Mouse (Mus musculus) heart, postnatal 4 days (tissue): ENCODE measurements around the gene Svopl. TPM values are rescaled to one million over a fixed set of nuclear protein-coding genes. Genes with fewer than 3 reads are reported as not detected.

ENCODE experiments used
- DNase-seq: peaks from one replicate; pipeline ENCODE4 v3.0.0; 2021
- total RNA-seq, 2 experiments: library from RNA; stranded (reverse); gene quantifications; 2 replicates each; pipeline ENCODE4 v1.2.3; 2021

The Svopl gene
- total RNA-seq, 2 experiments from 2014 or later, result 0.65 to 0.69 TPM

DNA sequence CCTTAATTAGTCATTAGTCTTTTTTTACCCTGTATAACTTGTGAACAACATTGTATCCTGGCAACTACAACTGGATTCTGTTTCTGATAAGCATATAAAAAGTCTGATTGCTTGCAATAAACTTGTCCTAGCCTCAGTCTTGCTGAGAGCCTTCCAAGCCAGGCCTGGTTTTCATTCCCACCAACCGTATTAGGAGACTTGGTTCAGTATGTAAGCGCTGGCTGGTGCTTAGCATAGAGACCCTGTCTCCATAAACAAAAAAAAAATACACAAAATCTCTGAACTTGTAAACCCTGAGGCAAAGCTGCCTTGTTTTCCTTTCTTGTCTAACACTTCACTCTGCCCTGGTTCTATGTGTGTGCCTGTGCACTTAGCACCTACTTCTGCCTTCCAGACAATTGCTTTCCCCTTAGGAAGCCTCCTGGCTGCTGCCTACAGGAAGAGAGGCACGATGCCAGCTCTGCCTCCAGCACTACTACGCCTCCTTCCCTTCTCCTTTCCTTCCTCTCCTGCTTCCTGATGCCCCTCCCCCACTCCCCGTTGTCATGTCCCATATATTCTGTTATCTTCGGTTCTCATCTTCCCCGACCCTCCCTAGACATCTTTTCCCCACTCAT, 14.8 kb downstream of the Svopl start:
- DNase-seq, result peak; percentile 42

DNA sequence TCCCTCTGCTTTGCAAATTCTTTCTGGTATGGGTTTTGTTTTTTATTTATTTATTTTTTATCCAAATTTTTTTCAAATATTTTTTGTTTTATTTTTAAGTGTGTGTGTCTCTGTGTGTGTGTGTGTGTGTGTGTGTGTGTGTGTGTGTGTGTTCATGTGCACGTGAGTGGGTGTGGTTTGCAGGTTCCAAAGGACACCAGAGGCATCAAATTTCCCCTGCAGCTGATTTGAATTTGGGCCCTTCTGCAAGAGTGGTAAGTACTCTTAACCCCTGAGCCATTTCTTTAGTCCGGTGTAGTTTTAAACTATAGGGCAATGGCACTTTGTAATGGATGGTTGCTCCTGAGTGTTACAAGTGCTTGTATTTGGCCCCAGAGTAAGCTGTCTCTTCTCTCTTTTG, 18.6 kb downstream of the Svopl start:
- DNase-seq, result no peak

DNA sequence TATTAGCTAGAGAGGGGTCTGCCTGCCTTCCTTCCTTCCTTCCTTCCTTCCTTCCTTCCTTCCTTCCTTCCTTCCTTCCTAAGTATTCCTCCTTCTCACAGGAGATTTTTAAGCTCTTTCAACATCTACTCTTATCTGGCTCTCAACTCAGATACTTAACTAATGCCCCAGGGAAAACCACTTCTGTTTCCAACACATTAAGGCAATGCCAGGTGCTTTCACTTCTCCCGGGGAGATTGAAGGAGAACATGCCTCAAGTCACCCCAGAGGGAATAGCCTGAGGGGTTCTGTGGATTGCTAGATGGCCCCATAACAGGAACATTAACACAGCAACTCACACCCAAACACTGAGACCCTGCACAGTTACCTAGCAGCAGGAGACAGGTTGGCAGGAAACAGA, 19.0 kb downstream of the Svopl start:
- no peak for DNase-seq

DNA sequence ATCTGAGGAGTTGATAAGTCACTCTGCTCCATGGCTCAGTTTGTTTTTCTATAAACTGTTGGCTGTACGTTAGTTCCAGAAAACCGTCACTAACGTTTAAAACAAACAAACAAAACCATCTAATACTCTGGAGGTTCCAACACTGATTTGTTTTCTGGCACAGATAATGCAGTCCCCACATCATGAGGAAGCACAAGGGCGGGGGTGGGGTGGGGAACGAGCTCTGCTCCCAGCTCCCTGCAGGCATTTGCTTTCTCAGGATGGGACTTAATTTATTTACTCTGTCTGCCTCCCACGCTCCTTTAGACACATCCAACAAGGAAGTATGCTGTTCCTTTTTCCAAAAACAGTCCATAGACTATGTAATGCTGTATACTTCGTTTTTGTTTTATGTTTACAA, 23.5 kb downstream of the Svopl start:
- no peak for DNase-seq

DNA sequence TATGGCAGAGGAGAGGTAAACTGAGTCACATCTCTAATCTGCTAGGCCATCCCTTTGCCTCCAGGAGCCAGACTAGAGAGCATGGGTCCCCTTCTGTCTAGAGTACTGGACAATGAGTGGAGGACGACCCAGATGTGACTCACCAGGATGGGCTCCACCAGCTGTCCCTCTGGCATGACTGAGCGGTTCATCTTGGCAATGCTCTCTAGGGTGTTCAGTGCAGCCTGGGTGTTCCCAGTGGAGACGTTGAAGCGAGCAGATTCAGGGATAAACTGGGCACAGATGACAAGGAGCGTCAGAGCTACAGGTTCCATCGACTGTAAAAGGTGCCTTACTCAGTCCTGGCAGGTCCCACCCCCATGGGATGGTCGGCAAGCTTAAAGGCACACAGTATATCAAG, 25.4 kb downstream of the Svopl start:
- DNase-seq, result no peak

DNA sequence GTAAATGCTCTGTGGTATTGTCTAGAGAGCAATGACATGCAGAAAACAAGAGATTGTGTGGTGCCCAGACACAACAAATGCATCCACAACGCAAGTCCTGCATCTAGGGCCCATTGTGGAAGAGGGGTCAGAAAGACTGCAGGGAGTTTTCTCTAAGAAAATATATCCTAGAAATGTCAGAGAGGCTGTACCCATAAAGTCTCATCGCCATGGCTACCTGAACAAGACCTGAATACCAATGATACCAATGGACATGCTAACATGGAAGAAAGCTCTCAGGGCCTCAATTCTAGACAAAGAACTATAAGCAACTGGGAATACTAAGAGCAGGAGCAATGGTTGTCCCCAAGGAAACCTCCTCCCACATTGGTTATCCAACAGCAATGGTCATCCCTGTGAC, 34.0 kb downstream of the Svopl start:
- DNase-seq, result no peak

DNA sequence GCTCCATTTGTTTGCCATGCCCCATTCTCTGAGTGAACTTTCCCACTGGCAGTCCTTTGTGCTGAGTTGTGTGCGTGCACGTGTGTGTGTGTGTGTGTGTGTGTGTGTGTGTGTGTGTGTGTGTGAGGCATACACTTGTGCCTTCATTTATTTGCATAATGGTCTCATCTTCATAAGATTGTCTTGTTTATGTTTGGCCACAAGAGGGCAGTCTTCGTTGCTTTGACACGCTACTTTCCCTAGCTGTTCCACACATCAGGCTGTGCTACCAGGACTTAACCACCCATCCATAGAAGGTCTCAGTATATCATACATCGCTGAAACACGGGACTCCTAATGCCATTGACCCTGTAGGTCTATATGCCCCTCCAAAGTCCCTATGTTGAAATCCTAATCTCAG, 39.3 kb downstream of the Svopl start:
- peak; percentile 68 for DNase-seq

DNA sequence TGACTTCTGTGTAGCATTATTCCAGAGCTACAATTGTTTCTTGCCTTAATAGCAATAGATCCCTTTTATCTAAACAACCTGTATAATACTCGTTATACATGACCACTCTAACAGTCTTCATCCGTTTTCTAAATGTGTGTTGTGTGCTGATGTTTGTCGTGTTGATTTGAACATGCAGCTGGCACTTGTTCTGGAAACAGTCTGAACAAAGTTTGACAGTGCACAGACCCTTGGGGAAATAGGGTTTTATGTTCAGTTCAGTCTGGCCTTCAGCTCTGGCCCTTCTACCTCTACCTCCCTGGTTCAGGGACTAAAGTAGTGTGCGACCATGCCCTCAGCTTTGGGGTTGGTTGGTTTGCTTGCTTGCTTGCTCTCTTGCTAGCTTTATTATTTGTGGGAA, 79.4 kb downstream of the Svopl start:
- no peak for DNase-seq

DNA sequence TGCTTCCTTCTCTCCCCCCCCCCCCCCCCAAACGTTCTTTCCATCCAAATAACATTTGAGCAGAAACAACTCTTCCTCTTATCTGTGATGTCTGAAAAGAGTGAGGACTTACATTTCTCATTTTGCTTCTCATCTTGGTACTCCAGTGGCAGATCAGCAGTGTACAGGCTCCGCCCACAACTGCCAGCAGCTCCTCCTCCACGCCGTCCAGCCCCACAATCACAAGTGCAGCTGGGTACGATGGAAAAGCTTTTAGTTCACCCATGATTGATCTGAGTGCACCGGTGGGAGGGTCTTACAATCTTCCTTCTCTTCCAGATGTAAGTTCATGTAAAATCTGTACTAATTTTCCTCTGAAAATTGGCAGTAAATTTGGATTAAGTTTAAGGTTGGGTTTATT, 95.5 kb downstream of the Svopl start:
- no peak for DNase-seq

DNA sequence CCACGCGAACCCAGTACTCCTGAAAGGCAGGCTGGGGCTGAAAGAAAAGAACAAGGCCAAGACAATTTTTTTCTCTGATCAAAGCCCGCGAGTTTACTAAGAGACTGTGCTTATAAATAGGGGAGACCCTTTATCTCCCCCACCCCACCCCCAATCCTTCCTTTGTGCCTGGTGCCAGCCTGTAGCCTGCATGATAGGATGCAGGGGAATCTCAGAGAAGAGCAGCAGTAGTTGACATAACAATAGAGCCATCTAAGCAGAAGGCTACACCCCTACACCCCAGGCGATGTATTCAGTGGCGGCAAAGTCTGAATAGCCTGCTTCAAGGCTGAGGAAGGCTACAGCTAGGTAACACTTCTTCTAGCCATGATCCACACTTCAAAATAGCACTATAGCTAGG, 110.3 kb downstream of the Svopl start:
- no peak for DNase-seq

Other genes with a start within 250 kb of the Svopl start
- gene Trim24, start 176.2 kb downstream of the Svopl start, total RNA-seq, result 10 to 100 TPM; 50.8 to 60.3 TPM
- gene Tmem213, start 62.3 kb upstream of the Svopl start, total RNA-seq, result not detected
- gene Atp6v0a4, start 77.6 kb upstream of the Svopl start, total RNA-seq, result 1 to 10 TPM; 2.1 to 2.9 TPM
- 1 to 10 TPM; 3.7 to 3.9 TPM for gene D630045J12Rik, start 207.0 kb upstream of the Svopl start, total RNA-seq